Mouse (Mus musculus): ENCODE results near the gene Txnrd1.

DNA sequence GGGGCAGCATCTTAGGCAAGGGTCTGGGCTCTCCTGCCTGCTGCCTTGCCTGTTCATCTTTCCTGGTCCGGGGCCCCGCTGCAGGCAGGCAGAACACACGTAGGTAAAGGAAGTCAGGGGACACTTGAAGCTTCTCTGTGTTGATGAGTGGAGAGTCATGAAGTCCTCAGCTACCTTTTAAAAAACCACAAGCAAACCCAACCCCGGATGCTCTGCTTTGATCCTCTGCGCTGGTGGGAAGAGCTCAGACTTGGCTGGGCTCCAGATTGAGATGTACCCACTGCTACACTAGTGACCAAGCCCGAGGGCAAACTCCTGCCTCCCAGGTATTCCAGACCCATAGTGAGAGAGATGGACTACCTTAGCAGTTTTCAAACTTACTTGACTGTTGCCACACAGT is 53.6 kb downstream of the Txnrd1 start:
- TF ChIP-seq CTCF (IDR thresholded peaks at IDR 0.05; ENCODE audit: borderline replicate concordance, extremely low read depth, insufficient read depth, insufficient read length) = no peak
- TF ChIP-seq POLR2A (IDR thresholded peaks at IDR 0.05; ENCODE audit: borderline replicate concordance, extremely low read depth, insufficient read depth, insufficient read length, poor library complexity, severe bottlenecking) = no peak

All from brain, embryonic 14.5 days (tissue).